Mouse (Mus musculus) heart, postnatal 14 days (tissue): ENCODE results near the gene Igfbp1. TPM values are rescaled to one million over a fixed set of nuclear protein-coding genes. Genes with fewer than 3 reads are reported as not detected.

Source experiments
- DNase-seq, 2 experiments: peaks; one replicate each; pipeline ENCODE4 v3.0.0; 2021 to 2022
- intact Hi-C: fragments of 180-260 bp; cut with DNase I; formaldehyde crosslinking; loops from one replicate; pipeline ENCODE4 v1.15.1; 2025
- total RNA-seq, 2 experiments: library from RNA; stranded (reverse); gene quantifications; 2 replicates each; pipeline ENCODE4 v1.2.3; 2021

Gene Igfbp1
- total RNA-seq, 2 experiments from 2014 or later: not detected

DNA sequence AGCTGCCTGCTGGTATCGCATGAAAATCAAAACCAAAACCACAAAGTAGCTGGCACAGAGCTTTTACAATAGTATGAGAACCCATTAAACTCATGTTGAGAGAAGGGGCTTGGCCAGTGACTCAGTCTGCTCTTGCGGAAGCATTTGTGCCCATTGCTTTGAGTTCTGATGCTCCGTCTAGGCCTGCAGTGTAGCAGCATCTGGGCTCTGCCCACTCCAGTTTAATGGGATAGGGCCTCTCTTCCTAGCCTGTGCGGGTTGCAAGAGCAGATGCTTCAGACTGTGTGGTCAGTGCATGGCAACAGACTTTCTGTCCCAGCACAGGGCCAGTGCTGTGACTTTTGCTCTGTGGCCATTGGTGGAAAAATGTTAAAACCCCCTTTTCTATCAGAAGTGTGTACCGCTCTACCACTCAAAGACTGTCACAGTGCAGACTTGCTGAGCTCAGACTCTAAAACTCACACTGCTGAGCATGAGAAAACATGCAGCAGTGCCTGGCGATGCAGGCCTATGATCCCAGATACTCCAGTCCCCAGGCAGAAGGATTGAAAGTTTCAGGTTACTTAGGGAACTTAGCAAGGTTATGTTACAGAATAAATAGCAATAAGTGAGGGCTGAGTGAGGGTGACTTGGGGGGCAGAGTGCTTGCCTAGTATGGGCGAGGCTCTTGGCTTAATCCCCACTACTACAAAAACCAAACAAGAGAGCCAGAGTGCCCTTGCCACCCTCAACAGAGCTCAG is 29.4 kb downstream of the Igfbp1 start:
- no peak for DNase-seq
- intact Hi-C loops: no loop called here

DNA sequence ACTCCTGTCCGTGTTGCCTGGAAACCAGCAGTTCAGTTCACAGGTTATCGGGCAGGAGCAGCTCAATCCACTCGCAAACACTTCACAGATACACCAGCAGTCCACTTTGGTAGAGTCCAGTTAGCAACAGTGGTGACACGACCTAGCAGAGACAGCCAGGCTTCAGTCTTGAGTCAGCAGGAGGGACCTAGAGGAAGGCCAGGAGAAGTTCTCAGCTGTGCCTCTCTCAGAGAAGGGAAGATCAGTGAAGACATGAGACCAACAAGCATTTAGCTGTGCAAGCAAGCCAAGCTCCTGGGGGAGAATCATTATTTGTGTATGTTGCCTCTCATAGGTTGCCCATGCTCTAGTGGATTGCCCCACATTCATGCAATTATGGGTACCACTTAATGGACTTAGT is 30.5 kb downstream of the Igfbp1 start:
- no peak for DNase-seq
- intact Hi-C loops: no loop called here

- intact Hi-C loops: no loop called here
These were observed 32.4 kb downstream of the Igfbp1 start for GRCm38 (mm10) chr11:7230000-7230399.

DNA sequence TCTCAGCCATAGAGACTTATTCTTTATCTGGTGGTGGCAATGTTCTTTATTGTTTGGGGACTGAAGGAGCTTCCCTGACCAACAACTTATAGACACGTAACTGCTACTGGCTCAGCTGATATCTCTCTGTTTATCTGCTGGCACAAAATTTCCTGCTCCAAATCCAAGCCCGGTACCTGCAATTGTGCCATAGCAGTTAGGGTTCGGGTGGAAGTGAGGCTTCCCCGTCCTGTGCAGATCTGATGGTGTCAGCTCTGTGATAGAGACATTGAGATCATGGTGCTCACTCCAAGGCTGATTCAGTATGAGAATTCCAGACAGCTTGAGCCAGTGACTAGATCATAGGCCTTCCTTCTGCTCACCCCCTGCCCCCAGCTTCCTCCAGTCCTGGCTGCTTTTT is 34.4 kb downstream of the Igfbp1 start:
- intact Hi-C loops: no loop called here

More at GRCm38 (mm10) chr11:7230000-7230399, 32.4 kb downstream of the Igfbp1 start:
- DNase-seq: no peak

GRCm38 (mm10) chr11:7233333-7233732 is 35.8 kb downstream of the Igfbp1 start:
- DNase-seq: no peak
- intact Hi-C loops: no loop called here

More for the DNA sequence above, 34.4 kb downstream of the Igfbp1 start:
- DNase-seq: no peak

DNA sequence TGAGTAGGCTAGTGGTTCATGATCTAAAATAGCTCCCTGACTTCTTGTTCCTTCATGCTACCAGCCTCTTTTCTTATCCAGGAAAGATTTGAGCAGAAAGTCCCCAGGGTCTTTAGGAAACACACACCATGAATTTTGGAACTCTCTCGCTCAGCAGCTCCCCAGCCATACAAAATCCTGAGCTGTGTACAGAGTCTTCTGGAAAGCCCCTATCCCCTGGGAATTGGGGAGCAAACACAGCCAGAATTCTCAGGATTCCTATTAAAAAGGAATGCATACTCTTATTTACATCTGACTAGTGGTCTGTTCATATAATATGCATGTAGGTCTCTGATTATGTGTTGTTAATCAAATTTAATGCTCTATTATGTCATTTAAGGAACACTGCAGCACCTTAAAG is 36.9 kb downstream of the Igfbp1 start:
- no peak for DNase-seq
- intact Hi-C loops: no loop called here

GRCm38 (mm10) chr11:7234981-7235609 is 37.5 kb downstream of the Igfbp1 start:
- DNase-seq: no peak
- intact Hi-C loops: no loop called here

DNA sequence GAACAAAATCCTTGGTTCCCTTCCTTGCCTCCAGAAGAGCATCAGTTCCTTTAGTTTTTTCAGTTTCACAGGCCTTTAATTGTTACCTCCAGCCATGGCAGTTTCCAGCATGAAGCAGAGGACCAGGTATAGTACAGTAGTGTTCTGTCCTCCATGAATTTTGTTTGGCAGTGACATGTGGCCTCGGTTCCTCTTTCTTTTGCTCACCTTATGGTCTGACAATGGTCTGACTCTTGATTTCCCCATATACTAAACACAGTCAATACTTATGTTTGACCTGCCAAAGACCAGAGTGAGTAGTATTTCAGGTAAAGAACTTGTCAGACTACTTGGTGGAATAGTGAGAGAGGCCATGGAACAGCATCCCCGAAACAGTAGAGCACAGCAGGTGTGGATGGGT is 39.2 kb downstream of the Igfbp1 start:
- no peak for DNase-seq
- intact Hi-C loops: no loop called here

DNA sequence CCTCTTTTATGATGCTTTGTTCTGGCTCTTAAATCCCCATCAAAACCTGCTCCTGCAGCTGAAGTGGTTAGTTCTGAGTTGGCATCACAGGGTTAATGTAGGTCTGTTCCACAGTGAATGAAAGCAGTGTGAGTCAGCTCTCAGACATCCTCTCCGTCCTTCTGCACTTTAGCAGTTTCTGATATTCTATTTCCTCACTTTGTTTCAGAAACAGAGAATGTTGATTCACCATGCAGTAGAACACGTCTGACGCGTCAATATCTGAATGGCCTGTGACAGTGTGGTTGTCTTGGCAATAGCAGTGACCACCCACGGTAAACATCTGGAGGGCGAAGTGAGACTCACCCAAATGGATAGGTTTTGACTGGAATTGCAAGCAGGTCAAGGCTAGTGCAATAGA is 40.1 kb downstream of the Igfbp1 start:
- DNase-seq: no peak
- intact Hi-C loops: no loop called here

DNA sequence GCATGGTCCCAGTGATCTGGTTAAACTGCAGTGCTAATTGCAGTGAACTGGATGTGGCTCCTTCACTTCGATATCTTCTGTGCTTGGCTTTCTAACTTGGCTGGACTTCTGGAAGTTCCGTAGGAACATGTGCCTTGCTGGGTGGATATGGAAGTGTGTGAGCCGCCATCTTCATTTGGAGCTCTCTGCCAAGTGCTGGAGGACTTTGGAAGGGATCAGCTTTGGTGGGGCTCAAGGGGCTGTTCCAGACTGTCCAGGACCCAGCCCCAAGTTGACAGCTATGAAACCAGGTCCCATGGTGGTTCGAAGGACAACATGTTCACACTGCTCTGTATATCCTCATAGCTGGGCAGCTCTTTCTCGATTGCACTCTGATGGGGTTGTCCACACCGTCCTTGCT is 41.0 kb downstream of the Igfbp1 start:
- DNase-seq: no peak
- intact Hi-C loops: no loop called here

DNA sequence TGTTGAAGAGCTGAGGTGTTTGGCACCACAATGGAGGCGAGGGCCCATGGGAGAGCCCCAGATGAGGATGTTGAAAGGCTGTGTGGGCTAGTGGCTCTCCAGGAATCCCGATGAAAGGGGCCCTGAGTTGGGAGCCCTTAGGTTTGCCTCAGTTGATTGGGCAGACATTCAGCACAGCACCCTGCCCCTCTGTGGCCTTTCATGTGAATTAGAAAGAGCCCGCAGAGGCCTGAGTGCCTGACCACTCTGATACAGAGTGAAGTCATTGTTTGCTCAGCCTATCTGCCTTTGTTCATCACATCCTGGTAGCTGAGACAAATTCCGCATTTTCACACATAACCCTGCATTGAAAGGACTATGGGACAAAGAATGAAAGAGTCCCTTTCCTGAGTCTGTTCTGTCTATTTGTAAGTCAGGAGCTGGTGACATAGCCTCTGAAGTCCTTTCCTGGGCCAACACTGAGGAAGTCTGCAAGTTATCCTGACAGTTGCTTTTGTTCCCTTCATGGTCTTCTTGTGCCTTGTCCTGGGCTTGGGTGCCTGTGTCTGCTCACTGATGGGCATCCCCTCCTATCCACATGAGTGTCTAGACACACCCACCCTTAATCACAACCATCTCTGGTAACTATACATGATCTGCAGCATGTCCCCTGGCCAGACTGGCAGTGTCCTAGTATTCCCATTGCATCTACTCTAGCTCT is 41.6 kb downstream of the Igfbp1 start:
- intact Hi-C loops: no loop called here
- no peak for DNase-seq

DNA sequence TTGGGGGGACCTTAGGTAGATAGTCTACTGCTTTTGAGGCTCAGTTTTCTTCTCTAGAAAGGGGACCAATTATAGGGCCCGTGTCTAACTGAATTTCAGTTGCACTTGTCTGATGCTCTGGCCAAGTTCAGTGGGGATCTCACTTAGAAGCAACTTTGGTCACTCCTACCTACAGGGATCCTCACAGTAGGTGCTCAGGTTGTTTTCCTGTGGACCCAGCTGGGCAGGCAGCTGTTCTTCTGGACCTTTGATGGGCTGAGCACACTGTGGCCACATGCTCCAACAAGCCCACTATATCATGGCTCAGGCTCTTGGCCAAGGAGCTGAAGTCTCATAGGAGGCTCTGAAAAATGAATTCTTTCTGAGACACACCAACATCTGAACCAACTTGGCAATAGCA is 47.2 kb downstream of the Igfbp1 start:
- intact Hi-C loops: no loop called here
- no peak for DNase-seq

DNA sequence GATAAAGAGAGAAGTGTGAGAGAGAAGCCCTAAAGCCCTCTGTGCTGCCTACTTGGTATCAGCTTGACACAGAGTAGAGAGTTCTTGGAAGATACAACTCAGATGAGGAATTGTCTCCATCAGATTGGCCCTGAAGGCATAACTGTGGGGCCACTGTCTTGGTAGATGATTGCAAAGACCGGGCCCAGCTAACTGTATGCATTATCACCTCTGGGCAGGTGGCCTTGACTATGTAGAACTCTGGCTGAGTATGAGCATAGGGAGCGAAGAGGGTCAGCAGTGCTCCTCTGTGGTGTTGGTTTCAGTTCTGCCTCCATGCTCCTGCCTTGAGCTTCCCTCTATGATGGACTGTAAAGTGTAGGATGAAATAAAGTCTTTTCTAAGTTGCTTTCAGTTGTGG is 52.8 kb downstream of the Igfbp1 start:
- DNase-seq: no peak
- intact Hi-C loops: no loop called here

DNA sequence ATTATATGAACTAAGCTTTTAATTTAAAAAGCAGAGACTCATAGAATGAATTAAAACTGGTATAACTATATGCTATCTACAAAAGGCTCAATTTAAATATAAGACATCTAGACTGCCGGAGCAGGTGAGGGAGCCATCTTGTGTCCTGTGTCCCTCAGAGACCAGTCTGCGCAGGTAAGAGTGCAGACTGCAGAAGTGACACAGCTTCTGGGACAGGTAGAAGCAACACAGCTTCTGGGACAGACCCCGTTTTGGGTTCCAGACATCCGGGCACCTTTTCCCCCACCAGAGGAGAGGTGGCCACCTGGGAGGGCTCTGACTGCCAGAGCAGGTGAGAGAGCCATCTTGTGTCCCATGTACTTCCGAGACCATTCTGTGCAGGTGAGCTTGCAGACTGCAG is 53.3 kb downstream of the Igfbp1 start:
- DNase-seq: no peak
- intact Hi-C loops: no loop called here

Other genes with a start within 250 kb of the Igfbp1 start
- gene Adcy1, start 134.3 kb upstream of the Igfbp1 start, total RNA-seq: 1 to 10 TPM; 1.0 to 1.7 TPM
- gene Gm11985, start 9.2 kb upstream of the Igfbp1 start, total RNA-seq: not detected
- 10 to 100 TPM; 34.1 to 43.8 TPM for gene Igfbp3, start 16.1 kb downstream of the Igfbp1 start, total RNA-seq